In the genomic region with DNA sequence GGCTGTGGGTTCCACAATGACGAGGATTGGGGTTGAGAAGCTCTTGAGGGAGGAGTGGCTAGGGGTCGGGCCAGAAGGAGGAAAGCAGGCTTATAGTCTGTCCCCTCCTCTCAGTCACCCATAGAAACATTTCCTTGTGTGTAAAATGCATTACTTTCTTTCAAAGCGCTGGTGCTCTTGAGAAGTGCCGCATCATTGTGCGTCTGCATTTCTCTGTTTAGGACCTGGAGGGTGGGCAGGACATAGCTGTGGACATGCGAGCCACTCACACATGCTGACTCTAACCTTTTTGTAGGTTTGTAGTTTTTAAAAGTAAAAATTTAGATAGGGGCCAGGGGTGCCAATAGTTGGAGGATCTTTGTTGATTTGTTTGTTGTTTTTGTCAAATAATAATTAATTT, we compare ENCODE assay signal across 19 mouse cellular contexts. TPM values are rescaled to one million over a fixed set of nuclear protein-coding genes. Genes with fewer than 3 reads are reported as not detected.
DNase-seq lines count a peak whose midpoint lies in the region; ATAC-seq and TF ChIP-seq lines count a peak whose summit lies in the region.
"Had no signal": no experiment of that assay in that cellular context is flagged by ENCODE, and none has a peak within 500 bp of the region (broad histone marks: within the 10 kb centered on the region; RNA-seq: fewer than 3 reads in every experiment).

No protein-coding gene starts in this region.

- no peak overlapping the region for H3K27ac ChIP-seq in heart, embryonic 12.5 days (ENCODE audit: poor library complexity, severe bottlenecking)
- no peak overlapping the region; the same call in 1 of the 2 replicates for H3K27ac ChIP-seq in liver, embryonic 14.5 days
- H3K27ac ChIP-seq: embryonic facial prominence, embryonic 12.5 days; forebrain, embryonic 15.5 days; heart, embryonic 13.5 days; hindbrain, embryonic 12.5 days had no signal

- no peaks in the 10 kb centered on the region for H3K4me1 ChIP-seq in heart, embryonic 12.5 days (replicated peaks)
- peaks cover 30% of the 10 kb centered on the region for H3K4me1 ChIP-seq in megakaryocyte, embryonic 14.5 days
- H3K4me1 ChIP-seq in liver, embryonic 14.5 days (replicated peaks; ENCODE audit: control insufficient read depth in 2 of 2, insufficient read depth in 2 of 2, low read length in 1 of 2), result no peaks in the 10 kb centered on the region
- H3K4me1 ChIP-seq: embryonic facial prominence, embryonic 12.5 days; forebrain, embryonic 15.5 days; heart, embryonic 13.5 days; hindbrain, embryonic 12.5 days had no signal

- peak; percentile 81 for ATAC-seq in heart, embryonic 12.5 days (ENCODE audit: insufficient number of reproducible peaks, low FRiP score)
- ATAC-seq in megakaryocyte, adult 5-6 weeks (ENCODE audit: poor library complexity, severe bottlenecking), result no peak
- ATAC-seq in liver, embryonic 14.5 days (ENCODE audit: insufficient read depth), result 0 out of 2 replicates have a peak, but pooled peaks have one; percentile 51
- ATAC-seq: forebrain, embryonic 15.5 days; hindbrain, embryonic 16.5 days had no signal

- DNase-seq in heart, postnatal 14 days, result no peak
- DNase-seq in ZHBTc4 (ENCODE audit: low read depth, low spot score), result peak; percentile 17
- DNase-seq in liver, embryonic 14.5 days (ENCODE audit: low read depth in 3 of 3, low spot score in 3 of 3), result no peak
- no peak for DNase-seq in cerebellum, adult 9-11 months
- DNase-seq in urinary bladder, adult 2 months (ENCODE audit: low spot score), result no peak
- DNase-seq: adrenal gland, postnatal 10 days; cerebellum, adult 11 months; cerebellum, adult 8-10 months; cerebellum, postnatal 25 days; gastrocnemius, postnatal 10 days; heart, postnatal 4 days had no signal

- no peak overlapping the region for H3K4me2 ChIP-seq in heart, embryonic 12.5 days
- no peak overlapping the region for H3K4me2 ChIP-seq in liver, embryonic 14.5 days (ENCODE audit: low read depth)
- H3K4me2 ChIP-seq: embryonic facial prominence, embryonic 12.5 days; forebrain, embryonic 15.5 days; heart, embryonic 13.5 days; hindbrain, embryonic 12.5 days had no signal

- H3K9ac ChIP-seq in heart, embryonic 12.5 days, result no peak overlapping the region
- H3K9ac ChIP-seq in liver, embryonic 14.5 days (replicated peaks), result no peak overlapping the region
- H3K9ac ChIP-seq: embryonic facial prominence, embryonic 12.5 days; forebrain, embryonic 15.5 days; heart, embryonic 13.5 days; hindbrain, embryonic 12.5 days had no signal

- 77% methylated on average over 6 of the region's 6 CpGs for WGBS in heart, embryonic 12.5 days
- 72% methylated on average over 6 of the region's 6 CpGs for WGBS in liver, embryonic 14.5 days (ENCODE audit: insufficient replicate concordance)

- H3K36me3 ChIP-seq in heart, embryonic 12.5 days, result peaks cover 22% of the 10 kb centered on the region
- peaks cover 67% of the 10 kb centered on the region for H3K36me3 ChIP-seq in megakaryocyte, embryonic 14.5 days (replicated peaks; ENCODE audit: low read length)
- H3K36me3 ChIP-seq in liver, embryonic 14.5 days (replicated peaks; ENCODE audit: control insufficient read depth, insufficient read depth, low read depth), result peaks cover 6% of the 10 kb centered on the region

- TF ChIP-seq CTCF in liver, embryonic 14.5 days (IDR thresholded peaks at IDR 0.05; ENCODE audit: low read depth), result no peak

- no peak overlapping the region for H3K4me3 ChIP-seq in heart, embryonic 12.5 days
- peak overlapping the region; percentile 80 for H3K4me3 ChIP-seq in megakaryocyte, embryonic 14.5 days (replicated peaks)
- H3K4me3 ChIP-seq in liver, embryonic 14.5 days (ENCODE audit: insufficient read depth in 1 of 2, low read depth in 2 of 2, low read length in 2 of 2), result no peak overlapping the region
- H3K4me3 ChIP-seq: embryonic facial prominence, embryonic 12.5 days; forebrain, embryonic 15.5 days; heart, embryonic 13.5 days; hindbrain, embryonic 12.5 days had no signal

- H3K9me3 ChIP-seq in heart, embryonic 12.5 days (replicated peaks), result no peaks in the 10 kb centered on the region
- no peaks in the 10 kb centered on the region for H3K9me3 ChIP-seq in megakaryocyte, embryonic 14.5 days
- H3K9me3 ChIP-seq in liver, embryonic 14.5 days (ENCODE audit: control insufficient read depth, low read length), result no peaks in the 10 kb centered on the region
- H3K9me3 ChIP-seq: embryonic facial prominence, embryonic 12.5 days; forebrain, embryonic 15.5 days; heart, embryonic 13.5 days; hindbrain, embryonic 12.5 days had no signal

- H3K27me3 ChIP-seq in heart, embryonic 12.5 days (replicated peaks), result no peaks in the 10 kb centered on the region
- H3K27me3 ChIP-seq in megakaryocyte, embryonic 14.5 days (replicated peaks), result no peaks in the 10 kb centered on the region
- no peaks in the 10 kb centered on the region for H3K27me3 ChIP-seq in liver, embryonic 14.5 days (ENCODE audit: control insufficient read depth, insufficient read depth, low read length)
- H3K27me3 ChIP-seq: embryonic facial prominence, embryonic 12.5 days; forebrain, embryonic 15.5 days; heart, embryonic 13.5 days; hindbrain, embryonic 12.5 days had no signal

- intact Hi-C loops in heart, postnatal 14 days (cut with DNase I), result no loop called here

- no peak for TF ChIP-seq EP300 in liver, embryonic 14.5 days (IDR thresholded peaks at IDR 0.05; ENCODE audit: low read depth)

RNA-seq across cellular contexts. Expression of gene B3galnt2, which starts 29.3 kb away (rescaled TPM):
- polyA plus RNA-seq in heart, embryonic 12.5 days (2016; fragmentation: Nextera tagmentation; extraction: Ambion mirVana), result 22.8 and 24.8 TPM in 2 replicates
- 10 to 100 TPM; 19.3 to 22.7 TPM for total RNA-seq in heart, postnatal 14 days (2021)
- polyA plus RNA-seq in megakaryocyte, embryonic 14.5 days (2012; ENCODE audit: insufficient read depth, low replicate concordance), result 7.6 and 47.3 TPM in 2 replicates
- 24.3 and 25.9 TPM in 2 replicates for total RNA-seq in megakaryocyte, adult 5-6 weeks (2015)
- total RNA-seq in megakaryocyte, adult 5-6 weeks (2017), result 16.8 and 20.5 TPM in 2 replicates
- polyA plus RNA-seq in liver, embryonic 14.5 days (2012; rRNA removed), result 15.4 and 20.5 TPM in 2 replicates
- polyA plus RNA-seq in liver, embryonic 14.5 days (2014; fragmentation: Nextera tagmentation; extraction: Ambion mirVana), result 20.0 and 25.0 TPM in 2 replicates
- polyA plus RNA-seq in urinary bladder, adult 2 months (2012; rRNA removed), result 35.2 and 43.8 TPM in 2 replicates

RNA-seq across cellular contexts. Expression of gene Tbce, which starts 55.9 kb away (rescaled TPM):
- 38.1 and 39.9 TPM in 2 replicates for polyA plus RNA-seq in heart, embryonic 12.5 days (2016; fragmentation: Nextera tagmentation; extraction: Ambion mirVana)
- 10 to 100 TPM; 20.0 to 20.1 TPM for total RNA-seq in heart, postnatal 14 days (2021)
- 1.3 TPM in 1 of 2 replicates, not detected in the other for polyA plus RNA-seq in megakaryocyte, embryonic 14.5 days (2012; ENCODE audit: insufficient read depth, low replicate concordance)
- total RNA-seq in megakaryocyte, adult 5-6 weeks (2015), result 60.2 and 62.8 TPM in 2 replicates
- 49.6 and 49.8 TPM in 2 replicates for total RNA-seq in megakaryocyte, adult 5-6 weeks (2017)
- 24.0 and 34.6 TPM in 2 replicates for polyA plus RNA-seq in liver, embryonic 14.5 days (2012; rRNA removed)
- polyA plus RNA-seq in liver, embryonic 14.5 days (2014; fragmentation: Nextera tagmentation; extraction: Ambion mirVana), result 27.5 and 28.3 TPM in 2 replicates
- polyA plus RNA-seq in urinary bladder, adult 2 months (2012; rRNA removed), result 80.2 and 105 TPM in 2 replicates

Comparison
In these comparisons a context has a peak if more than half of its experiments do, and no peak if none do; other contexts are left out.
1. RNA of gene Tbce, which starts 55.9 kb away (polyA plus RNA-seq): 80.2 to 105 TPM in urinary bladder, adult 2 months, 38.1 to 39.9 TPM in heart, embryonic 12.5 days and 24.0 to 34.6 TPM in liver, embryonic 14.5 days; 1.3 TPM in megakaryocyte, embryonic 14.5 days; every median in the first group is over 10 times any median in the second.